Mouse (Mus musculus) heart, postnatal 0 days (tissue): ENCODE data around the gene Cyp2ab1. TPM values are rescaled to one million over a fixed set of nuclear protein-coding genes. Genes with fewer than 3 reads are reported as not detected.

Experiments used
- ATAC-seq: fragments of 200-750 bp; cut with Nextera tagmentation; 2 replicates; pipeline ENCODE4 v1.8.0; 2017; ENCODE audit warnings: low read depth, moderate number of reproducible peaks, moderate library complexity; ENCODE audit not compliant: insufficient read depth
- DNase-seq: peaks from one replicate; pipeline ENCODE4 v3.0.0-alpha.2; 2016; ENCODE audit warnings: low spot score
- H3K27ac ChIP-seq: fragments of 300-500 bp; sonication (generic); 2 replicates; pipeline ENCODE4 v1.5.1; 2014; ENCODE audit warnings: low read depth, mild to moderate bottlenecking
- H3K27me3 ChIP-seq: fragments of 300-500 bp; sonication (generic); 2 replicates; pipeline ENCODE4 v1.6.1; 2014; ENCODE audit warnings: low read length, mixed read lengths; ENCODE audit not compliant: control insufficient read depth, insufficient read depth
- H3K36me3 ChIP-seq: fragments of 300-500 bp; sonication (generic); replicated peaks from 2 replicates; pipeline ENCODE4 v1.6.1; 2014; ENCODE audit warnings: low read length, mixed read lengths; ENCODE audit not compliant: control insufficient read depth, insufficient read depth
- H3K4me1 ChIP-seq: fragments of 300-500 bp; sonication (generic); 2 replicates; pipeline ENCODE4 v1.6.1; 2014; ENCODE audit warnings: antibody characterized with exemption; ENCODE audit not compliant: control insufficient read depth, insufficient read depth
- H3K4me2 ChIP-seq: fragments of 300-500 bp; sonication (generic); 2 replicates; pipeline ENCODE4 v1.6.1; 2014; ENCODE audit warnings: low read depth, mild to moderate bottlenecking, low read length, moderate library complexity
- H3K4me3 ChIP-seq: fragments of 300-500 bp; sonication (generic); 2 replicates; pipeline ENCODE4 v1.5.1; 2014; ENCODE audit warnings: low read depth, low read length
- H3K9ac ChIP-seq: fragments of 300-500 bp; sonication (generic); replicated peaks from 2 replicates; pipeline ENCODE4 v1.6.1; 2014; ENCODE audit warnings: low read depth, low read length, mixed read lengths
- H3K9me3 ChIP-seq: fragments of 300-500 bp; sonication (generic); replicated peaks from 2 replicates; pipeline ENCODE4 v1.6.1; 2016; ENCODE audit warnings: low read length; ENCODE audit not compliant: control insufficient read depth
- CTCF ChIP-seq: IDR thresholded peaks from 2 replicates; pipeline ENCODE4 v1.5.1; 2016; ENCODE audit warnings: antibody characterized with exemption, control low read depth, low read depth
- EP300 ChIP-seq: IDR thresholded peaks from 2 replicates; pipeline ENCODE4 v1.6.1; 2016; ENCODE audit warnings: antibody characterized with exemption, low read depth
- whole genome bisulfite sequencing: fragments of 180-500 bp; shearing (Covaris S2); extraction: QIAGEN DNeasy Blood & Tissue Kit; methylation state at CpG from one replicate; pipeline ENCODE4 v1.1.7; 2014; 5-methylcytosine and 5-hydroxymethylcytosine counted together
- polyA plus RNA-seq: library from polyadenylated mRNA; unstranded; fragments of >200 nt; fragmentation: Nextera tagmentation; extraction: Ambion mirVana; gene quantifications from 2 replicates; pipeline ENCODE4 v1.2.1, GENCODE M21; 2015
- total RNA-seq: library from RNA; depleted of rRNA; stranded (reverse); fragments of >200 nt; gene quantifications from 2 replicates; pipeline ENCODE4 v1.2.3, GENCODE M21; 2014; ENCODE audit warnings: low replicate concordance

Gene Cyp2ab1
- total and polyA plus RNA-seq, 2 experiments from 2014 or later = not detected

DNA sequence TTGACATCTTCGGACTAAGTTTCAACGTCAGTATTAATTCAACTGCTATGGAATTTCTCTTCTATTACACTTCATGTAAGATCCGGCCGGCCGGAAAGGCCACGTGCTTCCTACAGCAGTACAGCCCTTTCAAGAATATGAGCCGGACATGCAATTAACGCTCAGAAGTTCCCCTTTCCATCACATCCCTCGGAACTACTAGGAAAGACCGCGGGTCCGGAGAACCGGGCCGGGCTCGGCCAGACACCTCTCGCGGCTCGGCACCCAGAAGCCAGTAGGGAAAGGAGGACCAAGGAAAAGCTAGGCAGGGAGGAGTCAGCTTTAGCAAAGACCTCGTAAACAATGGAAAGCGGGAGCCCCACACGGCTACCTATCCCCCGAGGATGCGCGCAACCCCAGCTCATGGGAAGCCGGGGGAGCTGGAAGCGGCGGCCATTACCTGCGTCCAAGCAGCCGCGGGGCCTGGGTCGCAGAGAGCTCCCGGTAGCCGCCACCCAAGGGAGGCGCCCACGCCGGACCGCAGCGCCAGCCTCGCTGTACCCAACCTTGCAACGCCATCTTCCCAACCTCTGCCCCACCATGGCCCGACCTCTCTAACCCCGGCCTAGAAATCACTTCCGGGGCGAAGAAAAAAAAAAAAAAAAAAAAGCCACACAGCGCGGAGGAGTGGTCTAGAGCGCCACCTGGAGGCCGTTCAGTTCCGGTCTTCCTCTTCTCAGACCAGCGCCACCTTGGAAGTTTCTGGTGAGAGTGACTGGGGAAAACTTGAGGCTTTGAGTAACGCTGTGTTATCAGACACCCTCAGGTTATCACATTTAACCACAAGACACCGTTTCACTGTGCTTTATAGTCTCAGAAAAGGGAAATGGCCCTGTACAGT, 23.2 kb downstream of the Cyp2ab1 start, which contains the start of gene Parl:
Gene Parl, minus strand, starts transcription at position 618 of the 880 bp plus-strand sequence.
- peaks cover 17% of the 10 kb centered on the region for H3K4me1 ChIP-seq
- H3K27me3 ChIP-seq = no peaks in the 10 kb centered on the region
- peak within 1 kb of the TSS; percentile 82 for H3K4me3 ChIP-seq
- peak; percentile 93 for ATAC-seq
- peak within 1 kb of the TSS; percentile 79 for H3K27ac ChIP-seq
- peaks cover 7% of the 10 kb centered on the region for H3K36me3 ChIP-seq
- peak within 1 kb of the TSS; percentile 78 for H3K9ac ChIP-seq
- peak; percentile 84 for DNase-seq
- TF ChIP-seq EP300 (peak; percentile 29; the same call in 1 of the 2 replicates), CTCF (peak; percentile 89)
- H3K4me2 ChIP-seq = peak within 1 kb of the TSS; percentile 71
- under 1% methylated on average over 48 of the region's 52 CpGs for WGBS
- no peaks in the 10 kb centered on the region for H3K9me3 ChIP-seq

GRCm38 (mm10) chr16:20300076-20300475, 25.1 kb downstream of the Cyp2ab1 start:
- Histone ChIP-seq H3K4me1 (peaks cover 17% of the 10 kb centered on the region), H3K27me3 (no peaks in the 10 kb centered on the region), H3K27ac (no peak overlapping the region), H3K9ac (no peak overlapping the region), H3K36me3 (peaks cover 24% of the 10 kb centered on the region), H3K4me2 (no peak overlapping the region), H3K9me3 (no peaks in the 10 kb centered on the region), H3K4me3 (no peak overlapping the region)
- DNase-seq (no peak), ATAC-seq (no peak)
- 94% methylated on average over 2 of the region's 2 CpGs for WGBS
- no peak for TF ChIP-seq CTCF
- no peak for TF ChIP-seq EP300

DNA sequence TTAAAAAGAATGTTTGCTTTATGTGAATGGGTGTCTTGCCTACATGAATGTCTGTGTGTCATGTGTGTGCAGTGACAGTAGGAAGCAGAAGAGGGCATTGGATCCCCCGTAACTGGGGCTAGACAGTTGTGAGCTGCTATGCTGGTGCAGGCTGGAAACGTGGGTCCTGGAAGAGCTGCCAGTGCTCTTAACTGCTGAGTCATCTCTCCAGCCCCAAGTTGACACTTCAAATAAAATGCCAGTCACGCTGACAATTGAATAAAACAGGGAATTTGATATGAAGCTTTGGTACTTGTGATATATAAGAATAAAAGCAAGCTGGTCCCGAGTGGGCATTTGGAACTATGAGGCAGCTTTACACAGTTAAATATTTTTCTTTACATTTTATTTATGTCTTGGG, 45.0 kb downstream of the Cyp2ab1 start:
- no peak overlapping the region for H3K4me3 ChIP-seq
- no peak overlapping the region for H3K9ac ChIP-seq
- no peak for TF ChIP-seq EP300
- no peak for TF ChIP-seq CTCF
- peaks cover 4% of the 10 kb centered on the region; the same call in 1 of the 2 replicates for H3K4me1 ChIP-seq
- ATAC-seq (no peak), DNase-seq (no peak)
- peaks cover 65% of the 10 kb centered on the region for H3K36me3 ChIP-seq
- no peak overlapping the region for H3K27ac ChIP-seq
- H3K4me2 ChIP-seq = no peak overlapping the region
- H3K9me3 ChIP-seq = no peaks in the 10 kb centered on the region
- 78% methylated on average over 4 of the region's 4 CpGs for WGBS
- no peaks in the 10 kb centered on the region for H3K27me3 ChIP-seq

DNA sequence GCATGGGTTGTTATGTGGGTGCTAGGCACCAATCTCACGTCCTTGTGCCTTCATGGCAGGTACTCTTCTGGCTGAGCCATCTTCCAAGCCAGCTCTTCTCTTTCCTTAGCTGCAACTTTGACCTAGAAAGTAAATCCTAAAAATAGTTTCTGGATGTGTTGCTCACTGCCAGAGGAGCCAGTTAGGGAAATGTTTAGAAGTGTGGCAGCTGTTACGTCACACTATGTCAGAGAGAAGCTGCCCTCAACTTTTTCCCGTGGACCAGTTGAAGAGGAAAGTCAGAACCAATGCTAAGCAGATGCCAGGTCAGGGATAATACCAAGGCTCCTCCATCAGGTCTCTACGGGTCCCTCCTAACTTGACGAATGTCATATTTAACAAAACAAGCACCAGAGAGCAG, 45.8 kb downstream of the Cyp2ab1 start:
- H3K27ac ChIP-seq = peak overlapping the region; percentile 38; the same call in 1 of the 2 replicates
- H3K4me1 ChIP-seq = peaks cover 4% of the 10 kb centered on the region; the same call in 1 of the 2 replicates
- no peak overlapping the region for H3K4me3 ChIP-seq
- WGBS = 68% methylated on average over 5 of the region's 5 CpGs
- DNase-seq (peak; percentile 16), ATAC-seq (0 out of 2 replicates have a peak, but pooled peaks have one; percentile 58)
- H3K9ac ChIP-seq = no peak overlapping the region
- TF ChIP-seq EP300 = no peak
- no peak for TF ChIP-seq CTCF
- no peaks in the 10 kb centered on the region for H3K27me3 ChIP-seq
- peaks cover 57% of the 10 kb centered on the region for H3K36me3 ChIP-seq
- H3K9me3 ChIP-seq = no peaks in the 10 kb centered on the region
- no peak overlapping the region for H3K4me2 ChIP-seq

DNA sequence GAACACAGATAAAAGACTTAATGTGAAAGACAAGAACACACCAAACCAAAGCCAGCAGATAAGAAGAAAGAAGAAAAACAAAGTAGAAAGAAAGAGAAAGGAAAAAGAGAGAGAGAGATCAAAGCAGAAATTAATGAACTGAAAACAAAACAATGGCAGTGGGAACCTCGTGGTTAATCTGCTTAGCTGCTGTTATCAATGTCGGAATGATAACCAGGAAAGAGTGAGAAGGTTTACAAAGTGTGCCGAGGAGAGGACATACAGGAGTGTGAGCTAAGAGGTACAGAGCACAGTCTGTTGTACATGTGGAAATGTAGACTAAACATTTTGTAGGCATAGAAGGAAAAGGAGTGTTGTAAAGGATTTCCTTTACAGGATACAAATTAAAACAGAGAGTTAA, 52.2 kb downstream of the Cyp2ab1 start:
- no peak overlapping the region for H3K9ac ChIP-seq
- 8% methylated on average over 3 of the region's 3 CpGs for WGBS
- H3K9me3 ChIP-seq = no peaks in the 10 kb centered on the region
- H3K27me3 ChIP-seq = no peaks in the 10 kb centered on the region
- H3K27ac ChIP-seq = no peak overlapping the region
- peaks cover 2% of the 10 kb centered on the region; the same call in 1 of the 2 replicates for H3K36me3 ChIP-seq
- no peak for DNase-seq
- TF ChIP-seq EP300 (no peak), CTCF (no peak)
- peaks cover 11% of the 10 kb centered on the region for H3K4me1 ChIP-seq
- H3K4me2 ChIP-seq = no peak overlapping the region
- no peak overlapping the region for H3K4me3 ChIP-seq
- no peak for ATAC-seq
